Mouse (Mus musculus) spleen, adult 2 months (tissue): ENCODE results near the gene Deaf1.

Experiments used
- CTCF ChIP-seq: fragments of 200-500 bp; IDR thresholded peaks from 2 replicates; pipeline ENCODE4 v1.5.1; 2011; ENCODE audit warnings: mild to moderate bottlenecking, inconsistent platforms; ENCODE audit not compliant: insufficient read depth, insufficient read length, insufficient replicate concordance; ENCODE audit errors: extremely low read depth
- POLR2A ChIP-seq: fragments of 200-500 bp; IDR thresholded peaks from 2 replicates; pipeline ENCODE4 v1.6.1; 2011; ENCODE audit warnings: low read depth, low read length, inconsistent platforms

DNA sequence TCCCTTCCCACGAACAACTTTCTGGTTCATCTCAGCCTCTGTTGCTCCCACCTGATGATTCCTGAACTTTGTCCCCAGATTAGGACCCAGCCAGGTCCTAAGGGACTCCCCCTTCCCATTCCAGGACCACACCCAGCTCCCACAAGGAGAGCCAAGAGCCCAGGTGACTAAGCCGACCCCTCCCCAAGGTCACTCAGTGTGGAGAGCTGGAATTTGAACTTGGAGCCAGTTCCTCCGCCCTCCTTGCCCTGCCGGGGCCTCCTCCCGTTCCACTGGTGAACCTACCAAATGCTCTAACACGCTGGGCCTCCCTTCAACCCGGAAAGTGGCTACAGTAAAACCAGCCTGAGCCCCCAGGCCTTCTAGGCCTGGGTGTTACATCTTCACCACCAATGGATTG, 12.5 kb upstream of the Deaf1 start:
- TF ChIP-seq POLR2A = no peak
- no peak for TF ChIP-seq CTCF
